ENCODE assay signal across 7 mouse cellular contexts in genomic region chr9:3200019-3200347, GRCm38 (mm10).
ATAC-seq and TF ChIP-seq lines count a peak whose summit lies in the region.
"Not testable (repeated sequence)": the region's sequence is repeated elsewhere in the genome, so short reads cannot be mapped to it uniquely, and the experiment has no call there.

No protein-coding gene starts in this region.

- 54% methylated on average over 16 of the region's 16 CpGs for WGBS in heart, embryonic 14.5 days
- 51% methylated on average over 16 of the region's 16 CpGs for WGBS in intestine, embryonic 16.5 days
- 46% methylated on average over 16 of the region's 16 CpGs for WGBS in liver, embryonic 12.5 days (ENCODE audit: insufficient replicate concordance)

- peak; percentile 67 for ATAC-seq in erythroid progenitor cell, adult 5-6 weeks (replicated peaks; ENCODE audit: low FRiP score, poor library complexity, severe bottlenecking)
- ATAC-seq in heart, embryonic 14.5 days (ENCODE audit: insufficient number of reproducible peaks, insufficient read depth, low FRiP score, low read depth) = peak; percentile 17; the same call in 1 of the 2 replicates
- peak; percentile 48 for ATAC-seq in intestine, embryonic 16.5 days
- ATAC-seq in liver, embryonic 12.5 days = not testable (repeated sequence)
- 0 out of 2 replicates have a peak, but pooled peaks have one; percentile 5 for ATAC-seq in monocyte, adult 5-6 weeks (replicated peaks; ENCODE audit: insufficient number of reproducible peaks, low FRiP score, low TSS enrichment, poor library complexity, severe bottlenecking)

- H3K4me3 ChIP-seq in ES-Bruce4 (ENCODE audit: low read depth, low read length) = peak overlapping the region; percentile 17; the same call in 1 of the 2 replicates
- H3K4me3 ChIP-seq in heart, embryonic 14.5 days (ENCODE audit: control insufficient read depth in 1 of 2, insufficient read depth in 1 of 2, low read depth in 1 of 2, low read length in 2 of 2) = not testable (repeated sequence)
- 0 out of 2 replicates have a peak overlapping the region, but pooled peaks have one; percentile 9 for H3K4me3 ChIP-seq in intestine, embryonic 16.5 days (ENCODE audit: low read length)
- H3K4me3 ChIP-seq in liver, embryonic 12.5 days = 0 out of 2 replicates have a peak overlapping the region, but pooled peaks have one; percentile 23
- peak overlapping the region; percentile 83 for H3K4me3 ChIP-seq in megakaryocyte, embryonic 14.5 days (replicated peaks)

- TF ChIP-seq CTCF in ES-Bruce4 (IDR thresholded peaks at IDR 0.05; ENCODE audit: low read depth, low read length) = not testable (repeated sequence)

- not testable (repeated sequence) for H3K9me3 ChIP-seq in ES-Bruce4 (replicated peaks; ENCODE audit: control insufficient read depth, insufficient read depth, low read length, poor library complexity, severe bottlenecking); heart, embryonic 14.5 days (ENCODE audit: control insufficient read depth, low read length); intestine, embryonic 16.5 days (ENCODE audit: control insufficient read depth, low read length); liver, embryonic 12.5 days (replicated peaks)
- H3K9me3 ChIP-seq in megakaryocyte, embryonic 14.5 days = peaks cover 12% of the 10 kb centered on the region

- not testable (repeated sequence) for H3K4me1 ChIP-seq in ES-Bruce4 (ENCODE audit: control insufficient read depth, insufficient read depth, low read length); heart, embryonic 14.5 days (ENCODE audit: control insufficient read depth in 2 of 2, insufficient read depth in 2 of 2, low read length in 2 of 2); intestine, embryonic 16.5 days (ENCODE audit: control insufficient read depth, insufficient read depth, low read length); liver, embryonic 12.5 days; megakaryocyte, embryonic 14.5 days

- not testable (repeated sequence) for H3K36me3 ChIP-seq in ES-Bruce4 (ENCODE audit: control insufficient read depth, insufficient read depth, low read length, poor library complexity, severe bottlenecking); heart, embryonic 14.5 days (ENCODE audit: control insufficient read depth, insufficient read depth, low read length); intestine, embryonic 16.5 days (ENCODE audit: control insufficient read depth, insufficient read depth, low read length); liver, embryonic 12.5 days; megakaryocyte, embryonic 14.5 days (replicated peaks; ENCODE audit: low read length)

- TF ChIP-seq EP300 in ES-Bruce4 (IDR thresholded peaks at IDR 0.05; ENCODE audit: insufficient read depth, low read depth, low read length) = not testable (repeated sequence)

- H3K27ac ChIP-seq in ES-Bruce4 (ENCODE audit: insufficient read depth, low read length); heart, embryonic 14.5 days (replicated peaks in 1 of 2; ENCODE audit: control insufficient read depth in 1 of 2, insufficient read depth in 1 of 2, low read depth in 2 of 2, low read length in 2 of 2); intestine, embryonic 16.5 days (ENCODE audit: low read length); liver, embryonic 12.5 days: not testable (repeated sequence)

- H3K9ac ChIP-seq in ES-Bruce4 (ENCODE audit: low read depth, poor library complexity, severe bottlenecking); heart, embryonic 14.5 days (ENCODE audit: low read length); intestine, embryonic 16.5 days (ENCODE audit: low read depth, low read length); liver, embryonic 12.5 days: not testable (repeated sequence)

- not testable (repeated sequence) for TF ChIP-seq POLR2A in ES-Bruce4 (IDR thresholded peaks at IDR 0.05; ENCODE audit: insufficient read depth, low read length)

- not testable (repeated sequence) for H3K27me3 ChIP-seq in ES-Bruce4 (ENCODE audit: control insufficient read depth, insufficient read depth, low read length, poor library complexity, severe bottlenecking); heart, embryonic 14.5 days (ENCODE audit: control insufficient read depth, insufficient read depth, low read length); intestine, embryonic 16.5 days (replicated peaks; ENCODE audit: control insufficient read depth, insufficient read depth, low read length); liver, embryonic 12.5 days (replicated peaks); megakaryocyte, embryonic 14.5 days (replicated peaks)

- H3K4me2 ChIP-seq in heart, embryonic 14.5 days (ENCODE audit: low read length) = not testable (repeated sequence)
- H3K4me2 ChIP-seq in intestine, embryonic 16.5 days (ENCODE audit: low read depth, low read length) = 0 out of 2 replicates have a peak overlapping the region, but pooled peaks have one; percentile 1
- H3K4me2 ChIP-seq in liver, embryonic 12.5 days = peak overlapping the region; percentile 57
